Mouse (Mus musculus) thymus, postnatal 10 days (tissue): ENCODE results near the gene Elmsan1.

Experiments used
- DNase-seq, 2 experiments: peaks; one replicate each; pipeline ENCODE4 v3.0.0; 2021; ENCODE audit warnings: low spot score in 2 of 2

Elmsan1 gene

DNA sequence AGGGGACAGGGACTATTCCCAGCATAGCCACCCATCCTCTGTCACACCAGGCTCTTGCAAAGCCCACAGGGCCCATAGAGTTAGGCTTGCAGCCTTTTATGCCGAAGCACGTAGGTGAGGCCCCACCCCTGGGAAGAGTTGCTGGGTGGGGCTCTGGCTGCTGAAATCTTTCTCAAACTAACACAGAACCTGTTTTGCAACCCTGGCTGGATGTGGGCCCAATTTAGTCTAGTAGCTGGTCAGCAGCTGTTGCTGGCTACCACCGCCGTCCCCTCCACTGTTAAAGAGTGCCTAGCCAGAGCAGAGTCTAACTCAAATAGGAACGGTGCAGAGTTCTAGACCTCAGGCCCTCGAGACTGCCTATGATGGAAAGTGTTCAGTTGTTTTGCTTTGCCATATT lies 43.8 kb downstream of the Elmsan1 start:
- DNase-seq: no peak

DNA sequence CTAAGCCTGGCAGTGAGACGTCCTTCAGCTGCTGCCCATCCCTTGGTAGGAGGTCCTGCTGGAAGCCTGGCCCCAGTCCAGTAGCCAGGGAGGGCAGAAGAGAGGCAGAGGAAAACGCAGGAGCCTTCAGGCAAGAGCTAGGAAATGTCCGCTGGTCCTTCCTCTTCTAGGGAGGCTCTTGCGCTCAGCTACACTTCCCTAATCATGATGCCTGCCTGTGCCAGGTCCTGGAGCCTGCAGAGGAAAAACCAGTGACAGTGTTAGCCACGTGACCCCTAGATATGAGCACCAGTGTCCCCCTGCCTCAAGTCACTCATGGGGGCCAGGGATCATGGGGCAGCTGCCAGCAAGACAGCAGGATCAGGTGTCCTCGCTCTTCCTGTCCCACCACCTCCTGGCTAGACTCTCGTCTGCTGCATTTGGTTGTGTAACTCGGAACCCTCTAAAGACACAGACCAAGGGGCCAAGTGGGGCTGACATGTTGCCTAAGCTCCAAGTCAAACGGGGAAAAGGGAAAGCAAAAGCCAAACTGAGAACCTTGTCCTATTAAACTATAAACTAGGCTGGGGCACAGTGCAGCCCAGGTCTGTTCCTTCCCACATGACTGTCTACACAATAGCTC lies 44.4 kb downstream of the Elmsan1 start:
- DNase-seq: no peak

DNA sequence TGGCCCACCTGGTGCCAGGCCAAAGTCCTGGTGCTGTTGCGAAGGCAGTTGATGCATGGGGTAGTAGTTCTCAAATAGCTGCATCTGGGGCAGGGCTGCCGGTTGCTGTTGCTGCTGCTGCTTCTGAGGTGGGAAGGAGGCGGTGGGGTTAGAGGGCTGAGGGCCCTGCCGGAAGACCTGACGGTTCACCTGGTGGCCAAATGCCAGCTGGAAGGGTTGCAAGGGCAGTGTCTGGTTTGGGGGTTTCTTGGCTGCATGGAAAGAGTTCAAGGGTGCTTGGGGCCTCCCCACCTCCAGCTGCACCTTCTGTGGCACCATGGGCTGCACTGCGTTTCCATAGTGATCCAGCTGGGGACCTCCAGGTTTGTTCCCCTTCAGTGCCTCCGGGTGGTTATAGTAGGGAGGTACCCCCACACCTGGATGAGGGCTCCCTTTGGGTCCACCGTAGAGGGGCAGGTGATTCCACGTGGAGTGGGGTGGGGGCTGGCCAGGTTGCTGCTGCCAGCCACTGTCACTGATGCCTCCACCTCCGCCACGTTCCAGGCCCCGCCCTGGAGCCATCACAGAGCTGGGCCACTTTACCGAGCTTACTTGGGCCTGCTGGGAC lies 45.3 kb downstream of the Elmsan1 start:
- no peak for DNase-seq

DNA sequence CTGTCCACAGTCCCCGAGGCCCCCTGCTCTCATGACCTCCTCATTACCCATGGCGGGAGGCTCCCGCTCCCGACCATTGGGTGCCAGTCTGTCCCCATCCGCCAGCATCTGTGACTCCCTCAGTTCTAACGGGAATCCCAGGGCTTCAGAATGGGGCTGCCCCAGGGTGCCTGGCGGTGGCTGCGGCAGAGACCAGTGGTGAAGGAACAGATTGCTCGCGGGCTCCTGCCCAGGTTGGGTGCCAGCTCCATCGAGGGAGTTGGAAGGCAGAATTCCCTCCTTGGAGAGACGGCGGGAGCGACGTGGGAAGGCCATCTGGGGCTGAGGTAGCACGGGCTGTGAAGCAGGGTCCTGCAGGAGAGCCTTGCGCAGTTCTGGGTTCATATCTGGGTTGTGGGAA lies 45.8 kb downstream of the Elmsan1 start:
- DNase-seq: no peak

DNA sequence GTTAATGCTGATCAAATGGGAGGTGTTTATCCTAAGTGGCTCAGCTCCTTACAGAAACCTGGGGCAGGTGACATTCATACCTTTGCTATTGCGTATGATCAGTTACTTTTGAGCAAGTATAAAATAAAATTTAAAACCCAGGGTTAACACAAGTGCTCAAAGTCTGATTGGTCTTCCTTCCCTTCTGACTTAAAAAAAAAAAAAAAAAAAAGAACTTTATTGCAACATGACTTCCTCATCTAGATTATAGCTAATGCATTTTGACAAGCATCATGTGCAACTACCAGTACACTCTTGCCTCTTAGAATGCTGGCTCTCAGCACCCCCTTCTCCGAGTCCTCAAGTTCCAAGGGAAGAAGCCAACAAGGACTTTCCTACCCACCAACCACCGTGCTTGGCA lies 46.5 kb downstream of the Elmsan1 start:
- DNase-seq: no peak

DNA sequence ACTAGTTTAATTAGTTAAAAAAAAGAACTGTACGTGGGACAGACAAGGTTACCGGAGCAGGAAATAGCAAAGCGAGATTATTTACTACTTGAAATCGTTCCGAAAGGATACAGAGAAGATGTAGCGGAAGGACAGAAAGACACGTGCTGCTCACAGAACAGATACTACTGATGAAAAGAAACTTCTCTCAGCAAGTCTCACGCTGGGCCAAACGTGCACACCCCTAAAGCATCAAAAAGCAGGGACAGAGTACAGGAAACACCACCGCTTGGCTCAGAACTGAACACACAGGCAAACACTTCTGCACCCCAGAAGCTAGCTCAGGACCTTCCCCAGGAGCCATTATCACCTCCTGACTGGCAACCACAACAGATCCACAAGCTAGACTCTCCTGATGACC lies 48.1 kb downstream of the Elmsan1 start:
- DNase-seq: no peak

DNA sequence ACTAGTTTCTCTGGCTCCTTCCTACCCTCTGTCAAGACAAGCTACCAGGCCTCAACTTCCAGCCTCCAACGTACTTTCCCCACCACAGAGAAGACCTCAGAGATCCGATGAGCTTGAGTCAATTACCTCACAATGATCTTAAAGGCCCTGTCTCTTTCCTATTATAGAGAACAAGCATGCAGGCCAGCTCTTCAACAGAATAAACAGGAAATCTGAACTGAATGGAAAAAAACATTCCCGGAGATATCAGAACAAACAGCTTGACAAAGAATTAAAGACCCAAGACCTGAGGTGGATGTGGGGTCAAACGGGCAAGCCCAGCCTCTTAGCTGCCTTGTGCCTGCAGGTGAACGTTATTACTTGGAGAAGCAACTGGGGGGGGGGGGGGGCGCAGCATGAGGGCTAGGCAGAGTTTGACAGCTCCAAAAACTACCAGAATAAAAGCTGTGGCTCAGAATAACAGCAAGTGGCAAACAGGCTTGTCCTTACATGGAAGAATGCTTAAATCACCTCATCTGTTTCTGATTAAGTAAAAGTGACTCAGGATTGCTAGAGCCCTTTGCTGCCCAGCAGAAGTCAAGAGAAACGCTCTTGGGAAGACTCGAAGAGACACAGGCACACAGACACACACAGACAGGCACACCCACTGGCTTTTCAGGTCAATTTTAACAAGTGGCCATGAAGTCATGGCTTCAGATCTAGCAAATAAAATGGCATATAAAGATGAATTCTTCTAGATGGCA lies 52.9 kb downstream of the Elmsan1 start:
- no peak for DNase-seq

DNA sequence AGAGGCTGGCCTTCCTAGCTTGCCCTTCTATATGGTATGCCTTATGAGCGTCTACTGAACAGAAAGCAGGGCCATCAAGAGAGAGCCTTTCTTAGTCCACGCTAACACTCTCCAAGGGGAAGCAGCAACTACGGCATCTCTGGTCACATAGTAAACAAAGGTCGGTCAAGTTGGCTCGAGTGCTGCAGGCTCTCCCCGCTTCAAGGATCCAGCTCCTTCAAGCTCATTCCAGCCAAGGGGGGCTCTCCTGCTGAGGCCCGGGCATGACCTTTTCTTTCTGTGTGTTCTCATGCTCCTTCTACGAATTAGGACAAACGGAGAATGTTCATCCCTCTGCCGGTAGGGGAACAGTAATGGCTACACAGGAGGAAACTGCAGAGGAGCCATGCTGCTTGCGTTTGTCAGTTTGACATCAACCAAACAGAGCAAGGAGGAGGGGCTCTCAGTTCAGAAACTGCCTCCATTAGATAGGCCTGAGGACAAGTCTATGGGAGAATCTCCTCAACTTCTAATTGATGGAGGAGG lies 55.0 kb downstream of the Elmsan1 start:
- DNase-seq: no peak

DNA sequence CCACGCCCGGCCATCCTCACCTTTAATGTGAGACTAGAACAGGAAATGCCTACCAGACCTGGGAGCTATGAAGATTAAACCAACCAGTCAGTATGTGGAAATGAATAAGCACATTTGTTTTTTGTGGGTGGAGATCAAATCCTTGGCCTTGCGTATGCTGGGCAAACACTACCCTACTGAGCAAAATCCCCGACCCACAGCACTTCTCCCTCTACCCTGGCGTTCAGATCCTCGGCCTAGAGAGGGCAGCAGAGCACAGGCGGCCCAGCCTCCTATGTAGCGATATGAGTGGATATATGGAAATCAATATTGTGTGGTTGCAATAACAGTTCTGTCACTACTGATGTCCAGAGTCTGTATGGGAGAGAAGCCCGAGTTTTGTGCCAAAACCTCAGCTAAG lies 55.5 kb downstream of the Elmsan1 start:
- DNase-seq: peak; percentile 26 to 49

DNA sequence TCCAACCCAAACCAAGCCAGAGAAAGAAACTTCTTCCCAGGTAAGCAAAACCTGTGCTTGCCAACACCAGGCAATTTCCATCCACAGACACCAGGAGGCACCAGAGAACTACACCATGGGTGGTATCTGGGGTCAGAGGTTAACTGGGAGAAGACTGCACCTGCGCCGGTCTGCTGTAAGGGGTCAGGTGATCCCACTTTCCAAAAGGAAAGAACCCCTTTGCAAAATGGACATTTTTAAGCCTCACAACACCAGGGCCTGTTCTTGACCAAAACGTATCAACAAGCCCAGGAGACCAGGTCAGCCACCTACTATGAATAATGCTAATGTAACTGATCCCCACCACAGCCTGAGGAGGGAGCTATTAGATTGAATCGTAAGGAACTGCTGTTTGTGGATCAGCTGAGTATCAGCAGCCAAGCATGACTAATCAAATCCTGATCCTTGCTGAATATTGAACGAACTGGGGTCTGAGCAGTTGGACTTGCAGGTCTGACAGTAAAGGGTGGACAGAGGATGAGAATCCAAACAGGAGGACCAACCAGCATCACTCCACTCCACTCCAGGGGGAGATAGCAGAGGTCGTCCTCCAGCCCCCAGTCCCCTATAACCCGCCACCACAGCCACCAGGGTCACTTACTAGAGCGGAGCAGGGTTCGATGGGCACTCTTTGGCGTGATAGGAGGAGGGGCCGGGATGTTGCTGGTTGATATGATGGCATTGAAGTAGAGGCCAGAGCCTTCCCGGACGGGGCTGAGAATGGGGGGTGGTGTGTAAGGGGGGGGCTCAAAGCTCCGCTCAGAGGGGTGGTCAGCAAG lies 56.9 kb downstream of the Elmsan1 start:
- peak in 1 of 2 experiments; percentile 47 for DNase-seq

DNA sequence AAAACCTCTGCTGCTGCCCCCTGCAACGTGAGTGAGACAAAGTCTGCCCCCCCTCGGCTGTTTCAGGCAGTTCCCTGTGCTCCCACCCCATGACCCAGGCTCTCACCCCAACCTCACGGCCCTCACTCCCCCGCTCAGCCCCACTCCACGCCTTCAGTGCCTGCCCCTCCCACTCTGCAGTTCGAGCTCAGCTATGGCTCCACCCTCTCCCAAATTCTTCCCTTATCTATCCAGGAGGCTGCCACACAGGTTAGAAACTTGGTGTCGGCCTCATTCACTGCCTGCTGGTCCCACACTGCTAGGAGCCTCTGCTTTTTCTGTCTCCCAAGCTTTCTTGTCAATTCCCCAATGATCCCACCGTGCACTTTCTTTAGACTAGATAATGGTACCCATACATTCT lies 57.6 kb downstream of the Elmsan1 start:
- DNase-seq: no peak

DNA sequence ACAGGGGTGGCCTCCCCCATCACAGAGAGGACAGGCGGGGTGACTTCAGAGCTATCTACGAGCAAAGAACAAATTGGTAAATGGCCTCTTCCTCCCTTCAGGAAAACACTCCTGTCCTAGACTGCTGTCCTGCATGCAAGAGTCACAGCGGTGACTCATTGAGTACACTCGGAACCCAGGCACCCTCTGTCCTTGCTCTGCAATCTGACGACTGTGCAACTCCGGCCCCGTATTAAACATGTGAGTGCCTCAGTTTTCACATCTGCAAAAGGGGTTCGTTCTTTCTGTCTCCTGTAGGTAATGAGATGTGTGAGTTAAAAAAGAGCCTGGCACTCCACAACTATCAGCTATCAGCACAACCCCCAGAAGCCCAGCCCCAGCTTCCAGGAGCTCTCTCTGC lies 58.2 kb downstream of the Elmsan1 start:
- DNase-seq: no peak

DNA sequence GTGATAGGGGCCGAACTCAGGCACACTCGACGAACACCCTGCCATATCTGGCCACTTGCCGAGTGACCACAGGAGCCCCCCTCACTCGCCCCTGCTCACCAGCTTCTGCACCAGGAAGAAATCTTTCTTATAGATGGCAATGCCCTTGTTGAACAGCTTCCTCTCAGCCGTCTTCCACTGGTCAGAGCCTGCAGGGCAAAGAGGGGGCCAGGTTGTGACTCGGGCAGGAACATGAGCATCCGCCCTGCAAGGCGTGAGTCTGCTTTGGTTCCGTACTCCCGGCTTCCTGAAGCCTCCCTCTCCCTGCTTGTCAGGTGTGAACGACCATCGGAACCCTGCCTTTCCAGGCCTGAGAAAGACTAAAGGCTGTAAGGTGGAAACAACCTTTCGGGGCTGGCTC lies 60.5 kb downstream of the Elmsan1 start:
- DNase-seq: no peak

DNA sequence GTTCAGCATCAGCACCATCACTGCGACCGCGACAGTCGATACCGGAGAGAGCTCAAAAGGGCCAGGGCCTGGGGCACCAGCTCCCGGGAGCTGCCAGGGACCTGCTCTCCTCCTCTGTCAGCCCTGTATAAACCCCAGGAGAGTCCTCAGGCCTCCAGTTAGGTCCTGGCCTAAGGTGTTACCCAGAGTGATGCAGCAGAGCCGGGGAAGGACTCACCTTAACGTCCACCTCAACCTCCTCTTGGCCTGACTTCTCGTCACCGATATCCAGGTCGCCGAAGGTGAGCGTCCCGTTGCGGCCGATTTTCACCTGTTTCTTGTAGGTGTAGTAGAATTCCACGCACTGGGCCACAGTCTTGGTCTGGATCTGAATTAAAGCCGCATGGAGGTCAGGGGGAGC lies 62.5 kb downstream of the Elmsan1 start:
- DNase-seq: no peak

DNA sequence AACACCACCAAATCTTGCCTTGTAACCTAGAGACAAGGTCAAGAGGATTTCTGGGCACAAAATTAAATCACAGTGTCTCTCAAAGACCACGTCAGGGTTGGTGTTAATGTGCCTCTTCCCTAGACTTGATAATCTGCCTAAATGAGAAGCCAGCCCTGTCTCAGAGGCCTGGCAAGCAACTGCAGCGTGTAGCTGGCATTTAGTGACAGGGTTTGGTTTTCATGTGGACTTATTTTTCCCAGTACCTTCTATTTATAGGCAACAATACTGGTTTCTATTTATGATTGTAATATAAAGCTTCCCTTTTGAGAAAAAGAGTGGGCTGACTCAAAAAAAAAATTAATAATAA lies 63.2 kb downstream of the Elmsan1 start:
- DNase-seq: no peak

DNA sequence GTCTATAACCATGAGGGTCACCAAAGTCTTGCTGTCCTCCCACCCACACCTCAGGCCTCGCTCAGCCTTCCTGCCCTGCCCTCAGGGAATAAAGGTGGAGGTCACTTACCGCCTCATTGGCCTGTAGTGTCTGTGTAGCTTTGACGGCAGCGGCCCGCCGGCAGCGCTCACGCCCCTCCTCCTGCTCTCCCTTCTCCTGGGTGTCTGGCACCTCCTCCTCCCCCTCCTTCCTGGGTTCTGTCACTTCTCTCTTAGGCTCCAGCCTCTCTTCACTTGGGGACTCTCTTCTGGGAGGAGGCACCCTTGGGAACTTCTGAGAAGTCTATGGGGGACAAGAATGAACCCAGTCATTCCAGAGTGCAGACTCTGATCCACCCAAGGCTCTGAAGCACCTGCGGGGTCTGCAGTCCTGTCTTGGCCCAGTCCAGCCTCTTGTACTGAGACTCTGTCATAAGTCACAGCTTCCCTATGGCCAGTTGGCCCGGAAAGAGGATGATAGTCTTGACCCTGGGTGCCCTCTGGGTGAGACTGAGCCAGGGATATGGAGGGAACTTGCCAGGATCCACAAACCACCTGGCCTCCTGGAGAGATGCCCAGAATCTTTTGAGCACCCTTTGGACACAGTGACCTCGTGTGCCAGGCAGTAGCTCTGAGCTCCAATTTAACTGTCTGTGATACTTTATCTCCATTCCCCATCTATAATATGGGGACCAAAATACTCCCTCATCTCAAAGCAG lies 63.7 kb downstream of the Elmsan1 start:
- DNase-seq: no peak

DNA sequence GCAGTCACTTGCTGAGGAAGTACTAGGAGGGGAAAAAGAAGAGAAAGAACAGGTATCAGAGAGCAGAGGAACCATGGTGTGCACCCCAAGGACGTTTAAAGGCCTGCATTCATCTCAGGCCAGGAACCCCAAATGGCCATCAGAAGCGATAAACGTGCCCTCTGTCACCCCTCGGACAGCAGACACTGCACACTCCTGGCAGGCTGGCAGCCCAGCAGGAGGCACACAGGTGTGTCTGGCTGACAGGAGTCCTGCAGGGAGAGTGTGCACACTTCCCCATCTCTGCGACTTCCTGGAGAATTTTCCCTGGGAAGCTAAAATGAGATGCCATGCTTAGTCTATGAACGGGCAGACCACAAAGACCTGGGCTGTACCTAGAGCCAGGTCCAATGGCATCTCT lies 65.3 kb downstream of the Elmsan1 start:
- DNase-seq: no peak

DNA sequence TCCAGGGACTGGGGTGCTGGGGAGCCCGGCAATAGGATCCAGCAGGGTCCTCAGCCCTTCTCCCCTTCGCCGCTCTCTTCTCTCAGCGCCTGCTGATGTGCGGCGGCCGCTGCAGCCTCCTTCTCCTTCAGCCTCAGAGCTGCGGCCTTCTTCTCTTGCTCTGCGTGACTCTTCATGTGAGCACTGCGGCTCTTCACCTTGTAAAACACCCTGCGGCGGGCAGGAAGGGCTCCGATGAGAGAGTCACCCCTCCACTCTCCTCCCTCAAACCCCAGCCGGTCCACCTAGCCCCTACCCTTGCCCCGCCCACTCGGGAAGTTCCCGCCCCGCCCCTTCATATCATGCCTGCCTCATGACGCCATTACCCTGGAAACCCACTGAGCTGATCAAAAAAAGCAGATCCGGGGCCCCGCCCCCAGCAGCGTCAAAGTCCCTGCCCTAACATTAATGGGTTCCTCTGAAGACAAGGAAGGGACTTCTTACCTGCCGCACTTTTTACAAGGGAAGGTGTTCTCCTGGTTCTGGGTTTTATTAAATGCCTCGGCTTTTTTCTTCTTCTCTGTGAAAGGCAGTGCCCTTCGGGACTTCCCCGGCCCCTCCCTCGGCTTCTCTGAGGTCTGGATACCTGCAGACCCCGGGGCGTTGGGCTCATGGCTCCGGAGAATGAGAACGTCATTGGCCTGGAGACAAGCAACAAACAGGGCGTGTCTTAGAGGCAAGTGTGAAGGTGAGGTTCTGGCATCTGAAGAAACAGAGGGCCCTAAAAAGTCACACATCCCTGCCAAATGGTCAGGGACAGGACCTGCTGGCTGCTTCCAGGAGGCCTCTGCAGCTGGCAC lies 66.1 kb downstream of the Elmsan1 start:
- DNase-seq: no peak

DNA sequence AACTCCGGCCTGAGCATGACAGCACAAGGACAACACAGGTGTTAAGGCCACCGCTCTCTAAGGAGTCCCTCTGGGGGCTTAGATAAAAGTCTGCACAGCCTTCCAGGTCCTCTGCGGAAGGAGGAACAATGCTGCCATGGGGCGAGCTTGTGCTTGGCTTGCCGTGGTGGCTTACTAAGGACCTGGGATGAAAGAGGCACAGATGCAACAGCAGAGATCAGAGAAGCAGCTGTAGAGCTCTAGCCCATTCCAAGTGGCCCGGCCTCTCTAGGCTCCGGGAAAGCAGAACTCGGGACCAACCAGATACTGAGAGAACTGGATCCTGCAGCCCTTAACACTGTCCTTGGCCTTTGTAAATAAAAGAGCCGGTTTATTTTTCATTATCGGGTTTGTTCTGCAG lies 66.8 kb downstream of the Elmsan1 start:
- no peak for DNase-seq

DNA sequence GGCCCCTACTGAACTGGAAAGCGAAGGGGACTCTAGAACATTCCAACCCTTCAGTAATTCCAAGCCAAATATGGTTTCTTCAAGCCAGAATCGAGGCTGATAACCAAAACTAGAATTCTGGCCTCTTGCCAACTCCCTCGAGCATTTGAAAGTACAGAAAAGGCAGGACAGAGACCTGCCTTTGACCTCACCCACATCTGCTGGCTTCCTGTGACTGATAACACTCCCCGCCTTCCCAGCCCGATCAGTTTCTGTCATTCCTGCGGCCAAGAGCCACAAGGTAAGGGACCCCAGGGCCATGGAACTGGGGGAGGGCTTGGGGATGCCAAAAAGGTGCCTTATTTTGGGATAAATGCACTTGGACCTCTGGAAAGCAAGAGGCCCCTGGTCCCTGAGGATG lies 67.7 kb downstream of the Elmsan1 start:
- DNase-seq: no peak

DNA sequence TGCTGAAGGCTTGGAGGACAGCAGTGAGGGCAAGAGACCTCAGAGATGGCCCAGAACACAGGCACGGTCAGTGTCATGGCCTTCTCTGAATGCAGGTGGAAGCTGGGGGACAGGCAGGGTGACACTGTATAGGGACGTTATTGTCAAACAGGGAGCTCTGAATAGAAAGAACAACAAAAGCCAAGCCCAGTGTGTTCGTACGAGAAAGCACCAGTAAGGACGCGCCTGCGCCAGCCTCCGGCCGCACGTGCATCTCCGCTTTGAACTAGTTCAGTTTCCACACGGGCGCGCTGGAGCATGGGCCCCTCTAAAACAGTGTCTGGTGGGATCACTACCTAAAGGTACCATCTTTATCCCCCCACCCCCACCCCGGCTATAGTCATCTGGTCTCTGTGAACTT lies 68.7 kb downstream of the Elmsan1 start:
- DNase-seq: no peak
